Mouse (Mus musculus) lung, embryonic 14.5 days (tissue): Measurements from ENCODE around the gene Aox4. TPM values are rescaled to one million over a fixed set of nuclear protein-coding genes. Genes with fewer than 3 reads are reported as not detected.
A peak's percentile ranks its signal among the peaks of the same experiment; 100 is the strongest.

Source experiments
- ATAC-seq: fragments of 200-750 bp; cut with Nextera tagmentation; 2 replicates; pipeline ENCODE4 v1.8.0; 2017; ENCODE audit warnings: mild to moderate bottlenecking, moderate TSS enrichment, moderate library complexity; ENCODE audit not compliant: insufficient read depth
- DNase-seq: peaks from one replicate; pipeline ENCODE4 v3.0.0-alpha.2; 2015
- H3K27ac ChIP-seq: fragments of 300-500 bp; sonication (generic); 2 replicates; pipeline ENCODE4 v1.5.1; 2014; ENCODE audit warnings: low read depth, mild to moderate bottlenecking, moderate library complexity
- H3K27me3 ChIP-seq: fragments of 300-500 bp; sonication (generic); 2 replicates; pipeline ENCODE4 v1.6.1; 2014; ENCODE audit warnings: low read length, control low read depth; ENCODE audit not compliant: insufficient read depth
- H3K36me3 ChIP-seq: fragments of 300-500 bp; sonication (generic); 2 replicates; pipeline ENCODE4 v1.6.1; 2014; ENCODE audit warnings: control low read depth; ENCODE audit not compliant: insufficient read depth
- H3K4me1 ChIP-seq: fragments of 300-500 bp; sonication (generic); 2 replicates; pipeline ENCODE4 v1.6.1; 2014; ENCODE audit warnings: antibody characterized with exemption, control low read depth; ENCODE audit not compliant: insufficient read depth
- H3K4me2 ChIP-seq: fragments of 300-500 bp; sonication (generic); 2 replicates; pipeline ENCODE4 v1.6.1; 2014; ENCODE audit warnings: mild to moderate bottlenecking
- H3K4me3 ChIP-seq: fragments of 300-500 bp; sonication (generic); 2 replicates; pipeline ENCODE4 v1.5.1; 2014; ENCODE audit warnings: low read depth, low read length
- H3K9ac ChIP-seq: fragments of 300-500 bp; sonication (generic); 2 replicates; pipeline ENCODE4 v1.6.1; 2014
- H3K9me3 ChIP-seq: fragments of 300-500 bp; sonication (generic); 2 replicates; pipeline ENCODE4 v1.6.1; 2016; ENCODE audit warnings: low read depth, low read length, control low read depth
- CTCF ChIP-seq: IDR thresholded peaks from 2 replicates; pipeline ENCODE4 v1.5.1; 2016; ENCODE audit warnings: antibody characterized with exemption, low read depth
- WGBS: fragments of 180-500 bp; shearing (Covaris S2); extraction: QIAGEN DNeasy Blood & Tissue Kit; methylation state at CpG from one replicate; pipeline ENCODE4 v1.1.7; 2014; 5-methylcytosine and 5-hydroxymethylcytosine counted together
- polyA plus RNA-seq: library from polyadenylated mRNA; unstranded; fragments of >200 nt; fragmentation: Nextera tagmentation; extraction: Ambion mirVana; gene quantifications from 2 replicates; pipeline ENCODE4 v1.2.1, GENCODE M21; 2014

The Aox4 gene
- polyA plus RNA-seq, 1 experiment from 2014 or later, result 0.22 TPM

DNA sequence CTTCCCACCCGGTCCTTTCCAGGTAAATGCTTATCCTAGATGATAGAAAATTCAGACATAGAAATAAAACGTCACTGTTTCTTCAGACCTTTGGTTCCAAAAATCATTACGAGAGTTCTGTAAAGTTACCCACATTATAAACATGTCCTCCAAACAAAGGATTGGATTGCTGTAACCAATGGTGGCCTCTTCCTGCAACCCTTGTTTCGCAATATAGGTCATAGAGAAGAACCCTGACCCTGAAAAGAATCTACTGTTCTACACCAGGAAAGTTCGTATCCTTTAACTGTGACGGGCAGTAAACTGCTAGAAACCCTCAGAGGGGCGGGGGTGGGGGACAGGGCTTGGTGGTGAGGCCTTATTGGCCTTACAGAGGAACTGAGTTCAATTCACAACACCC is 2.6 kb downstream of the Aox4 start:
- no peak overlapping the region for H3K4me3 ChIP-seq
- H3K9ac ChIP-seq, result no peak overlapping the region
- no peaks in the 10 kb centered on the region for H3K27me3 ChIP-seq
- H3K4me1 ChIP-seq, result no peaks in the 10 kb centered on the region
- H3K4me2 ChIP-seq, result no peak overlapping the region
- H3K36me3 ChIP-seq, result no peaks in the 10 kb centered on the region
- ATAC-seq (no peak), DNase-seq (no peak)
- WGBS, result 83% methylated on average over 7 of the region's 7 CpGs
- no peak for TF ChIP-seq CTCF
- H3K9me3 ChIP-seq, result no peaks in the 10 kb centered on the region
- no peak overlapping the region for H3K27ac ChIP-seq

DNA sequence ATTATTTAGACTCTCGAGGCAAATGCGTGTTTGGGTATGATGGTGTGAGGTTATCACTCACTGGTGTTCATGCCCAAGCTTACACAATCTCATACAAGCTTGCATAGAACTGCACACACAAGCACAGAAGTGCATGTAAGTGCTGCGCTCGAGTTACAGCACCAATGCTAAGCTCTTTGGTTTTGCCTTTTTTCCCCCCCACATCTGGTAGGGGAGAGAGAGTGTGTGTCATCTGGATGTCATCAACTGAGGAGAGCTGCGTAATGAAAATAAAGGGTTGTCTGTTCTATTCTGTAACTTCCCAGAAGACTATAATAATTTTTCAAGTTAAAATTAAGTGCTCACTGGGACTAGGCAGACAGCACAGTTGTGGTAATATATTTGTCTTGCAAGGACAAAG is 3.6 kb downstream of the Aox4 start:
- TF ChIP-seq CTCF, result no peak
- no peak overlapping the region for H3K9ac ChIP-seq
- H3K4me1 ChIP-seq, result no peaks in the 10 kb centered on the region
- ATAC-seq, result no peak
- no peaks in the 10 kb centered on the region for H3K36me3 ChIP-seq
- no peaks in the 10 kb centered on the region for H3K27me3 ChIP-seq
- no peaks in the 10 kb centered on the region for H3K9me3 ChIP-seq
- DNase-seq, result no peak
- H3K27ac ChIP-seq, result no peak overlapping the region
- 68% methylated on average over 5 of the region's 5 CpGs for WGBS
- H3K4me3 ChIP-seq, result no peak overlapping the region
- no peak overlapping the region for H3K4me2 ChIP-seq

DNA sequence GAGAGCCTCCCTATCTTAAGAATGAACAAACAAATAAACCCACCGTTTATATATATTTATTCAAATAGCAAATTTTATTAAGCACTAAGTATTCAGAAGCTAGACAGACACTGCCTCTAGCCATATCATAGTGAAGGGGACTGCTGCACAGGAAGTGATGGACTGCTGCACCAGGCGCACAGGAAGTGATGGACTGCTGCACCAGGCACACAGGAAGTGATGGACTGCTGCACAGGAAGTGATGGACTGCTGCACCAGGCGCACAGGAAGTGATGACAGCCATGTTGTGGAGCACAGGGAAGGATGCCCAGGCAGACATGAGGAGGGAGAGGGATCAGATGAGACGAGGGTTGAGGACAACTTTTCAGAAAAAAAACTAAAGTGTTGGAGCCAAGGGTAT is 5.2 kb downstream of the Aox4 start:
- ATAC-seq (no peak), DNase-seq (no peak)
- H3K36me3 ChIP-seq, result no peaks in the 10 kb centered on the region
- H3K4me2 ChIP-seq, result no peak overlapping the region
- TF ChIP-seq CTCF, result no peak
- no peak overlapping the region for H3K4me3 ChIP-seq
- H3K9me3 ChIP-seq, result no peaks in the 10 kb centered on the region
- no peaks in the 10 kb centered on the region for H3K4me1 ChIP-seq
- no peak overlapping the region for H3K27ac ChIP-seq
- 87% methylated on average over 4 of the region's 4 CpGs for WGBS
- H3K27me3 ChIP-seq, result no peaks in the 10 kb centered on the region
- H3K9ac ChIP-seq, result no peak overlapping the region

DNA sequence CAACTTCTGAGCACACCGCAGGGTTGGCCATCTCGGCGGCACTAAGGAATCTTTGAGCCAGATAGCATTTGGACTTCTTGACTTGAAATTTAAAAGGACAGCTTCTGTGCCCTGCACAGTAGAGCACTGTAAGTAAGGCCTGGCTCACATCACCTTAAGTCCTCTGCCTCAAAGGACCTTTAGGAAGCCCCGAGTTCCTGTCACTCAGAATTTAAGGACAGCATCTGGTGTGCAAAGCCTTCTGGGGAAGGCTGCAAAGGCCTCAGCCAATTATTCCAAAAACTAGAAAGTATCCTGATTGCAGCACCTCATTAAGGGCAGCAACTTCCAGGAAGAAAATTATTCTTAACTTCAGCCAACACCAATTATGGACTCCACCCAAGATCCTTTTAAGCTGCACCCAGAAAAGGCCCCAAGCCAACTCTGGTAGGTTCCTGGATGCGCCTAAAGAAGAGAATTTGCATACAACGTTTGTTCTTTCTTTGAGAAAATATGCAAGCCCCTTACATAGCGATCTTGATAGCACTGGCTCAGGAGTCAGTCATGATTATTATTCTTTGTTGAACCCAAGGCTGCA is 5.8 kb downstream of the Aox4 start:
- ATAC-seq, result no peak
- 65% methylated on average over 7 of the region's 7 CpGs for WGBS

DNA sequence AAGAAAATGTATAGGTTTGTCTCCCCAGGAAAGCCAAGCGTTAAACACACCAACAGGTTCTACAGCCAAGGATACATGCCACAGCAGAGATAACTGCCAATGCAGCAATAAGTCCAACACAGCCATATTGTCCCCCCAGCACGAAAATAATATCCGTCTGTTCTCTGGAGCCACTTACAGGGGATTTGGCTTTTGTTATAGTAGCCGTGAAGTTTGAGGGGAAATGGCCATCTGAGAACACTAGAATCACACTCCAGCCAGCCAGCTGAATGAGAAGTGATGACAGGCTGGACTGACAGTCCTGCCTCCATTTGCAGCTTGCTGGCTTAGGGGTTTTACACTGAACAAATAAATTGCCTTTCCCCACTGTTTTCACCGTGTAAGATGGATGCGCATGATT is 10.9 kb downstream of the Aox4 start:
- ATAC-seq, result peak; percentile 24; the same call in 1 of the 2 replicates
- no peak overlapping the region for H3K4me2 ChIP-seq
- DNase-seq, result peak; percentile 54
- no peaks in the 10 kb centered on the region for H3K36me3 ChIP-seq
- no peaks in the 10 kb centered on the region for H3K27me3 ChIP-seq
- no peak overlapping the region for H3K9ac ChIP-seq
- no peaks in the 10 kb centered on the region for H3K4me1 ChIP-seq
- 41% methylated on average over 6 of the region's 6 CpGs for WGBS
- no peak for TF ChIP-seq CTCF
- no peak overlapping the region for H3K27ac ChIP-seq
- H3K4me3 ChIP-seq, result no peak overlapping the region
- H3K9me3 ChIP-seq, result no peaks in the 10 kb centered on the region

More for the DNA sequence above, 5.8 kb downstream of the Aox4 start:
- H3K4me2 ChIP-seq, result no peak overlapping the region
- H3K4me1 ChIP-seq, result no peaks in the 10 kb centered on the region
- no peak overlapping the region for H3K9ac ChIP-seq
- no peak overlapping the region for H3K4me3 ChIP-seq
- TF ChIP-seq CTCF, result no peak
- H3K27ac ChIP-seq, result no peak overlapping the region
- H3K27me3 ChIP-seq, result no peaks in the 10 kb centered on the region
- no peaks in the 10 kb centered on the region for H3K36me3 ChIP-seq
- DNase-seq, result peak; percentile 33
- H3K9me3 ChIP-seq, result no peaks in the 10 kb centered on the region

DNA sequence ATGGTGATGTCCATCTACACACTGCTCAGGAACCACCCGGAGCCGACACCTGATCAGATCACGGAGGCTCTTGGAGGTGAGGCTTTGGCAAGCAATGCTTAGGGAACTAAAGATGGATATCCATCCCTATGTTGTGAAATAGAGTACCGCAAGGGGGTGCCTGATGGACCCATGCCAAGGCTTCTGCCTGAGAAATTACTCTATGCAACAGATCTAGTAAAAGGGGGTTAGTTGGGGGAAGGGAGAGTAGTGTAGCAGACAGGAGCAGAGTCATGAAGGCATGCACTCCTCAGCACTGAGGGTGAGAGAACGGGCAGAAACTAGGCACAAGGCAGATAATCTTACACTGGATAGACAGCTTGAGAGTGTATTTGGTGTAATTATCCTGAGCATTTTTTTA is 11.7 kb downstream of the Aox4 start:
- no peaks in the 10 kb centered on the region for H3K4me1 ChIP-seq
- peak; percentile 5; the same call in 1 of the 2 replicates for TF ChIP-seq CTCF
- no peaks in the 10 kb centered on the region for H3K27me3 ChIP-seq
- H3K9ac ChIP-seq, result no peak overlapping the region
- no peak overlapping the region for H3K4me2 ChIP-seq
- no peak overlapping the region for H3K4me3 ChIP-seq
- 53% methylated on average over 5 of the region's 5 CpGs for WGBS
- no peaks in the 10 kb centered on the region for H3K9me3 ChIP-seq
- ATAC-seq (peak; percentile 47; the same call in 1 of the 2 replicates), DNase-seq (peak; percentile 68)
- H3K36me3 ChIP-seq, result no peaks in the 10 kb centered on the region
- no peak overlapping the region for H3K27ac ChIP-seq

DNA sequence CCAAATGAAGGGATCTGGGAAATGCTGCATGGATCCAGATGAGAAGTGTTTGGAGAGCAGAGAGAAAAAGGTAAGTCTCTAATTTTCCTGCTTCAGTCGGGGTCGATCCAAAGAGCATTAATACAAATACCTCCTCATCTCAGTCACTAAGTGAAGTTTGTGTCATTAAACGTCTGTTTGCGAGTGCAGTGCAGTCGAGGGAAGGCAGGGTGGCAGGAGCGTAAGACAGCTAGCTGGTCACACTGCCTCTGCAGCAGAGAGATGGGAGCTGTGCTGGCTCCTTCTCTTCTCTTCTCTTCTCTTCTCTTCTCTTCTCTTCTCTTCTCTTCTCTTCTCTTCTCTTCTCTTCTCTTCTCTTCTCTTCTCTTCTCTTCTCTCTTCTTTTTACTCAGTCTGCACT is 17.9 kb downstream of the Aox4 start:
- Histone ChIP-seq H3K9ac (no peak overlapping the region), H3K36me3 (no peaks in the 10 kb centered on the region), H3K27me3 (no peaks in the 10 kb centered on the region), H3K9me3 (no peaks in the 10 kb centered on the region), H3K4me1 (no peaks in the 10 kb centered on the region), H3K27ac (no peak overlapping the region), H3K4me3 (no peak overlapping the region), H3K4me2 (no peak overlapping the region)
- ATAC-seq (no peak), DNase-seq (no peak)
- WGBS, result 51% methylated on average over 6 of the region's 6 CpGs
- TF ChIP-seq CTCF, result no peak

DNA sequence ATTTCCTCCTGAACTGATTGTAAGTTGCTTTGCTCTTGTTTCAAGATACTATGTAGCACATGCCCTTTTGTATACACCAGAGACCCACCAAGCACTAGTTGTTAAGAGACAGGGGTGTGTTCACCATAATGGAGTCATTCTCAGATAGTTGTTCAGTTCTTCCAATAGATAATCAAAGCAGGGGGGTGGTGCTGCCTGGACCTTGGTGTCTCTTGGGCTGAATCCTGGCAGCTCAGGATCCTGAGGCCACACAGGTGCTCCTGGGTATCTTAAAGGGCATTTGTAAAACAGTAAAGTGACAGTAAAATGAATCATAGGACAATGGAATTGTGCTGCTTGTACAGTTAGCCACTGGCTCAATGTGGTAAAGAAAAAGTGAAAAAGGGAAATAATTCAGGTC is 18.7 kb downstream of the Aox4 start:
- H3K27ac ChIP-seq, result no peak overlapping the region
- no peaks in the 10 kb centered on the region for H3K27me3 ChIP-seq
- no peak overlapping the region for H3K9ac ChIP-seq
- H3K4me2 ChIP-seq, result no peak overlapping the region
- no peak for TF ChIP-seq CTCF
- no peak for DNase-seq
- no peak overlapping the region for H3K4me3 ChIP-seq
- ATAC-seq, result no peak
- H3K4me1 ChIP-seq, result no peaks in the 10 kb centered on the region
- no peaks in the 10 kb centered on the region for H3K9me3 ChIP-seq
- H3K36me3 ChIP-seq, result no peaks in the 10 kb centered on the region
